ENCODE assay signal across 10 mouse cellular contexts in the genomic region with DNA sequence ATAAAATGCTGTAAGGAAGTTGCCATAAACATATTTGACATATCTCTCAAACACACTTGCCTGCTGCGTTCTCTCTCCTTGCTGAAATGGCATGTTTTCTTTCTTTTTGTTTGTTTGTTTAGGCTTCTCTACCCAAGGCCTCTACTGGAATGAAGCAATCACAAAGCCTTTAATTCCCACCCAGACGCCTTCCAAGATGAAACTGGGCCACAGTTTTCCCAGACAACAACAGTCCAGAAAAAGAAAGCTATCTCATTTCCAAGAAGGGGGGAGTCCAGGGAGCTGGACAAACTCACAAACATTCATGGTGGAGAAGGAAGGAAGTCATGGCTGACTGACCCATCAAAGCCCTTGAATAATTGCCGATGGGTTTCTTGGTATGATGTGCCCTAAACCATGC.
A peak's percentile ranks its signal among the peaks of the same experiment; 100 is the strongest.
DNase-seq lines count a peak whose midpoint lies in the region; ATAC-seq lines count a peak whose summit lies in the region.
"Had no signal": no experiment of that assay in that cellular context is flagged by ENCODE, and none has a peak within 500 bp of the region (broad histone marks: within the 10 kb centered on the region; RNA-seq: fewer than 3 reads in every experiment).

No protein-coding gene starts in this region.

- H3K4me1 ChIP-seq in stomach, embryonic 14.5 days (ENCODE audit: control insufficient read depth, insufficient read depth, low read length), result peaks cover 27% of the 10 kb centered on the region
- H3K4me1 ChIP-seq in forebrain, embryonic 10.5 days, result peaks cover 12% of the 10 kb centered on the region

- intact Hi-C loops in gastrocnemius, postnatal 14 days (cut with DNase I; ENCODE audit: low total_unique reads), result no loop called here
- intact Hi-C loops in heart, postnatal 10 days (cut with DNase I), result no loop called here

- no peaks in the 10 kb centered on the region for H3K27me3 ChIP-seq in stomach, embryonic 14.5 days (ENCODE audit: control insufficient read depth, insufficient read depth, low read length)
- no peaks in the 10 kb centered on the region for H3K27me3 ChIP-seq in forebrain, embryonic 10.5 days (ENCODE audit: poor library complexity, severe bottlenecking)

- no peaks in the 10 kb centered on the region for H3K36me3 ChIP-seq in stomach, embryonic 14.5 days (ENCODE audit: control insufficient read depth, insufficient read depth, low read length)
- no peaks in the 10 kb centered on the region for H3K36me3 ChIP-seq in forebrain, embryonic 10.5 days (replicated peaks)
- H3K36me3 ChIP-seq: limb, embryonic 12.5 days had no signal

- no peak for ATAC-seq in stomach, embryonic 14.5 days (ENCODE audit: insufficient number of reproducible peaks, insufficient read depth, low FRiP score, low read depth)
- no peak for ATAC-seq in frontal cortex, adult (ENCODE audit: low TSS enrichment)
- ATAC-seq: inflammation-experienced regulatory T-cells, adult 6 months had no signal

- H3K9me3 ChIP-seq in stomach, embryonic 14.5 days (ENCODE audit: control insufficient read depth, low read depth, low read length), result no peaks in the 10 kb centered on the region
- H3K9me3 ChIP-seq in forebrain, embryonic 10.5 days, result no peaks in the 10 kb centered on the region
- H3K9me3 ChIP-seq: limb, embryonic 12.5 days had no signal

- no peak overlapping the region for H3K4me2 ChIP-seq in stomach, embryonic 14.5 days (replicated peaks; ENCODE audit: low read depth, low read length)

- peak; percentile 19 for DNase-seq in gastrocnemius, postnatal 14 days
- DNase-seq in gastrocnemius, postnatal 10 days, result no peak
- DNase-seq in heart, postnatal 10 days, result peak; percentile 62 to 64
- peak; percentile 35 for DNase-seq in kidney, postnatal 10 days
- no peak for DNase-seq in thymus, postnatal 4 days
- no peak for DNase-seq in forebrain, embryonic 10.5 days (ENCODE audit: extremely low spot score, low spot score)

- WGBS in stomach, embryonic 14.5 days, result 46% methylated on average over 3 of the region's 3 CpGs
- WGBS in forebrain, embryonic 10.5 days, result 82% methylated on average over 3 of the region's 3 CpGs

- no peak overlapping the region for H3K4me3 ChIP-seq in stomach, embryonic 14.5 days (ENCODE audit: low read depth, low read length)
- H3K4me3 ChIP-seq in forebrain, embryonic 10.5 days, result no peak overlapping the region
- H3K4me3 ChIP-seq: limb, embryonic 12.5 days had no signal

- H3K9ac ChIP-seq in stomach, embryonic 14.5 days (replicated peaks; ENCODE audit: low read depth, low read length), result no peak overlapping the region
- H3K9ac ChIP-seq: limb, embryonic 12.5 days had no signal

- peak overlapping the region; percentile 96 for H3K27ac ChIP-seq in stomach, embryonic 14.5 days (ENCODE audit: low read length)
- no peak overlapping the region for H3K27ac ChIP-seq in forebrain, embryonic 10.5 days

Comparison
In these comparisons a context has a peak if more than half of its experiments do, and no peak if none do; other contexts are left out.
1. DNase-seq: peak in gastrocnemius, postnatal 14 days (single experiment), heart, postnatal 10 days (2 of 2) and kidney, postnatal 10 days (single experiment); none in gastrocnemius, postnatal 10 days (single experiment), thymus, postnatal 4 days (single experiment) and forebrain, embryonic 10.5 days (single experiment).